Mouse (Mus musculus) heart, embryonic 14.5 days (tissue): ENCODE measurements around the gene Nt5c2. TPM values are rescaled to one million over a fixed set of nuclear protein-coding genes. Genes with fewer than 3 reads are reported as not detected.
A peak's percentile ranks its signal among the peaks of the same experiment; 100 is the strongest.

Experiments
- ATAC-seq: fragments of 200-750 bp; cut with Nextera tagmentation; 2 replicates; pipeline ENCODE4 v1.8.0; 2017; ENCODE audit warnings: low read depth, moderate TSS enrichment; ENCODE audit not compliant: insufficient number of reproducible peaks, insufficient read depth, low FRiP score
- H3K27ac ChIP-seq, 2 experiments: fragments of 200-500 bp in 1 of 2; fragments of 300-500 bp in 1 of 2; sonication (generic) in 1 of 2; replicated peaks in 1 of 2; 2 replicates each; pipeline ENCODE4 v1.5.1; 2012 to 2014; ENCODE audit warnings: low read depth in 2 of 2, low read length in 2 of 2, control low read depth in 1 of 2, mild to moderate bottlenecking in 1 of 2, mixed read lengths in 1 of 2; ENCODE audit not compliant: control insufficient read depth in 1 of 2, insufficient read depth in 1 of 2
- H3K27me3 ChIP-seq: fragments of 300-500 bp; sonication (generic); 2 replicates; pipeline ENCODE4 v1.6.1; 2014; ENCODE audit warnings: mild to moderate bottlenecking, low read length, control low read depth; ENCODE audit not compliant: control insufficient read depth, insufficient read depth
- H3K36me3 ChIP-seq: fragments of 300-500 bp; sonication (generic); 2 replicates; pipeline ENCODE4 v1.6.1; 2014; ENCODE audit warnings: mild to moderate bottlenecking, control low read depth, low read length, mixed read lengths; ENCODE audit not compliant: control insufficient read depth, insufficient read depth
- H3K4me1 ChIP-seq, 2 experiments: fragments of 200-500 bp in 1 of 2; fragments of 300-500 bp in 1 of 2; sonication (generic) in 1 of 2; 2 replicates each; pipeline ENCODE4 v1.6.1; 2012 to 2014; ENCODE audit warnings: low read length in 2 of 2, control low read depth in 1 of 2, mixed read lengths in 1 of 2; ENCODE audit not compliant: control insufficient read depth in 2 of 2, insufficient read depth in 2 of 2
- H3K4me2 ChIP-seq: fragments of 300-500 bp; sonication (generic); 2 replicates; pipeline ENCODE4 v1.6.1; 2014; ENCODE audit warnings: mild to moderate bottlenecking, low read length
- H3K4me3 ChIP-seq, 2 experiments: fragments of 200-500 bp in 1 of 2; fragments of 300-500 bp in 1 of 2; sonication (generic) in 1 of 2; 2 replicates each; pipeline ENCODE4 v1.5.1; 2012 to 2014; ENCODE audit warnings: low read length in 2 of 2, mild to moderate bottlenecking in 2 of 2, control low read depth in 1 of 2, low read depth in 1 of 2, moderate library complexity in 1 of 2; ENCODE audit not compliant: control insufficient read depth in 1 of 2, insufficient read depth in 1 of 2
- H3K9ac ChIP-seq: fragments of 300-500 bp; sonication (generic); 2 replicates; pipeline ENCODE4 v1.6.1; 2014; ENCODE audit warnings: mild to moderate bottlenecking, low read length
- H3K9me3 ChIP-seq: fragments of 300-500 bp; sonication (generic); 2 replicates; pipeline ENCODE4 v1.6.1; 2016; ENCODE audit warnings: low read length, control low read depth; ENCODE audit not compliant: control insufficient read depth
- WGBS: fragments of 180-500 bp; shearing (Covaris S2); extraction: QIAGEN DNeasy Blood & Tissue Kit; methylation state at CpG from one replicate; pipeline ENCODE4 v1.1.7; 2014; 5-methylcytosine and 5-hydroxymethylcytosine counted together
- polyA plus RNA-seq: library from polyadenylated mRNA; unstranded; fragments of >200 nt; fragmentation: Nextera tagmentation; extraction: Ambion mirVana; gene quantifications from 2 replicates; pipeline ENCODE4 v1.2.1, GENCODE M21; 2014

Gene Nt5c2
- polyA plus RNA-seq, 1 experiment from 2014 or later: 126 TPM

DNA sequence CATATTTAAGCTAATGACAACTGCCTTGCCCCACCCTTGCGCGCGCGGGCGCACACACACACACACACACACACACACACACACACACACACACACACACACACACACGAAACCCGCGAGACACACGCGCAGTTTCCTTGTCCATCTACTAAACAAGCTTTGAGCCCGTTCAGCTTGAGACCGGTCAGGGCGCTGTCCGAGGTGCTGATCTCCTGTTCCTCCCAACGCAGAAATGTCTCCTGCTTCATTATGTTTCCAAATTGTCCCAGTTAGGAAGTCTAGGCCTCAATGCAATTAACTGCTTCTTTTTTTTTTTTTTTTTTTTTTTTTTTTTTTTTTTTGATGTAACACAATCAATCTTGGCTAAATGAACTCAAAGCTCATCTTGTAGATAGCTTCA is 1.5 kb upstream of the Nt5c2 start:
- ATAC-seq: no peak
- Histone ChIP-seq H3K9ac (no peak overlapping the region), H3K27ac (no peak overlapping the region), H3K27me3 (peaks cover 72% of the 10 kb centered on the region), H3K4me1 (peaks cover 2 to 19% of the 10 kb centered on the region in 2 experiments; a peak in 3 of 4 replicates), H3K4me2 (no peak overlapping the region), H3K9me3 (no peaks in the 10 kb centered on the region), H3K4me3 (no peak overlapping the region), H3K36me3 (no peaks in the 10 kb centered on the region)
- WGBS: 1% methylated on average over 14 of the region's 15 CpGs

DNA sequence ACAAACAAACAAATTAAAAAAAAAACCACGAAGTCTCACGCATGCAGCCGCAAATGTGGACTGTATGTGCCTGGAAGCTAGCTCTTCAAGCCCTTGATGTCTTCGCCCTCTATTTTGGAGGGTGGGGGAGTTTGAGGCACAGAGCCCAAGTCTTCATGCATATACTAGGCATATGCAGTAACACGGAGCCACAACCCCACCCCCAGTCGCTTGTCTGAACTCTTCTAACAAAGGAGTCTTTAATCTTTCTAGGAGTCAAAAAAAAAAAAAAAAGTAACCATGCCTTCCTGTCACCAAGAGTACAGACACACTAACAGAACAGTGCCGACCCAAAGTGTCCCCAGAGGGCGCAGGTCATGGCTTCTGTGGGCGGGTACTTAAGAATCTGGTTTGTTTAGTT is 1.0 kb upstream of the Nt5c2 start:
- Histone ChIP-seq H3K4me3 (peak overlapping the region in 1 of 2 experiments; percentile 45; a peak in 2 of 4 replicates), H3K9ac (no peak overlapping the region), H3K27ac (no peak overlapping the region), H3K27me3 (peaks cover 73% of the 10 kb centered on the region), H3K4me1 (peaks cover 2 to 19% of the 10 kb centered on the region in 2 experiments; a peak in 3 of 4 replicates), H3K36me3 (no peaks in the 10 kb centered on the region), H3K4me2 (no peak overlapping the region), H3K9me3 (no peaks in the 10 kb centered on the region)
- WGBS: 4% methylated on average over 9 of the region's 9 CpGs
- no peak for ATAC-seq

DNA sequence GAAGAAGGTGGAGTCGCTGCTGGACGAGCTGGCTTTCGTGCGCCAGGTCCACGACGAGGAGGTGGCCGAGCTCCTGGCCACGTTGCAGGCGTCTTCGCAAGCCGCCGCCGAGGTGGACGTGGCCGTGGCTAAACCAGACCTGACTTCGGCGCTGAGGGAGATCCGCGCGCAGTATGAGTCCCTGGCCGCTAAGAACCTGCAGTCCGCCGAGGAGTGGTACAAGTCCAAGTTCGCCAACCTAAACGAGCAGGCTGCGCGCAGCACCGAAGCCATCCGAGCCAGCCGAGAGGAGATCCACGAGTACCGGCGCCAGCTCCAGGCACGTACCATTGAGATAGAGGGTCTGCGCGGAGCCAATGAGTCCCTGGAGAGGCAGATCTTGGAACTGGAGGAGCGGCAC is 443 bp upstream of the Nt5c2 start:
- no peaks in the 10 kb centered on the region for H3K36me3 ChIP-seq
- no peaks in the 10 kb centered on the region for H3K9me3 ChIP-seq
- H3K9ac ChIP-seq: no peak overlapping the region
- peak overlapping the region; percentile 45 for H3K4me3 ChIP-seq
- H3K27ac ChIP-seq: no peak overlapping the region
- peaks cover 73% of the 10 kb centered on the region for H3K27me3 ChIP-seq
- peaks cover 2 to 19% of the 10 kb centered on the region in 2 experiments; a peak in 3 of 4 replicates for H3K4me1 ChIP-seq
- no peak for ATAC-seq
- peak overlapping the region; percentile 77 for H3K4me2 ChIP-seq
- under 1% methylated on average over 36 of the region's 37 CpGs for WGBS

DNA sequence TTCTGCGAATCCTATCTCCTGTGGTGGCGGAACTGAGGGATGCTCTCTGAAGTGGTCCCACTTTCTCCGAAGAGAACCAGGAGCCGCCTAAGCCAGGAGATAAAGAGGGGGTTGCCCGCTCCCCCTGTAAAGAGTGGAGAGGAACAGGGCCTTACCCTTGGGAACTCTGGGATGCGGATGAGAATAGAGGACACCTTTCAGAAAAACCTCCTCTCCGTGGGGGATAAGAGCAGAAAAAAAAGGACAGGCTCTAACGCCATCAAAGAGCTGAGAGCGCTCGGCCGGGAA is 850 bp downstream of the Nt5c2 start:
- WGBS: 0% methylated on average over 11 of the region's 11 CpGs
- H3K9ac ChIP-seq: no peak overlapping the region

DNA sequence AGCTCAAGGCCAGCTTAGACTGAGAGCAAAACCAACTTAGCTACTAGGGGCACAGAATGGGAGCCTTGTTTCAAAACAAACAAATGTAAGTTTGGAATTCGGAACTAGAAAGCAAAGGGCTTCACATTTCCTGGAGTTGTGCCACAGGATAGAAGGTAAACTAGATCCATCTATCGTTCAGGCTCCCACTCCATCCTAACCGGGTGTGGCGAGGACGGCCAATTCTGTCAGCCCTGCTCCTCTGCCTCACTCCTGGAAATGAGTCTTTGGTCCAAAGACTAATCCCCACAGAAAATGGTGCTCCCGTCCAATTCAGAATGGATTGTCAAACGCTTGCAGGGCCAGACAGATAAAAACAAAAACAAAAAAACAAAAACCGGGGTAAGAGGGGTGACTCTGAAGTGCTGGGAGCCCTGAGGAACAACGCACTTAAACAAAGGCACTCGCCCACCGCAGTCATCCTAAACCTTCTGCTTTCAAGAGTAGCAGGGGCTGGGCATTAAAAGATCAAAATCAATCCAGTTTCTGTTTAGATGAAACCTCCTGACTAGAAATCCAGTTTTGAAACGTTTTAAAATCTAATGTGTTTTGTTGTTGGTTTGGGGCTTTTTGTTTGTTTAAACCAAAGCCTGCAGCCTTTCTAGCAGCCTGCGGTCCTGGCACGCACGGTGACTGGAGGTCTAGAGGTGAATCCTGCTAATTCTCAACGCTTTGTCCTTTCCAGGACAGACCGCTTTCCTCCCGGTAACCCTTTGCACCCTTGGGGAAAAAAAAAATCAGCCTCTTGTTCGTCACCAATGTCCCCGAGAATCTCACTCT is 1.4 kb downstream of the Nt5c2 start:
- Histone ChIP-seq H3K27ac (no peak overlapping the region), H3K36me3 (no peaks in the 10 kb centered on the region), H3K4me1 (peaks cover 2 to 19% of the 10 kb centered on the region in 2 experiments; a peak in 3 of 4 replicates), H3K27me3 (peaks cover 66% of the 10 kb centered on the region), H3K4me3 (peak overlapping the region in 1 of 2 experiments; percentile 45; a peak in 1 of 4 replicates), H3K4me2 (no peak overlapping the region), H3K9me3 (no peaks in the 10 kb centered on the region), H3K9ac (no peak overlapping the region)
- ATAC-seq: no peak
- WGBS: 12% methylated on average over 20 of the region's 20 CpGs

More for the DNA sequence above, 850 bp downstream of the Nt5c2 start:
- Histone ChIP-seq H3K27ac (no peak overlapping the region), H3K9me3 (no peaks in the 10 kb centered on the region), H3K27me3 (peaks cover 70% of the 10 kb centered on the region), H3K36me3 (no peaks in the 10 kb centered on the region), H3K4me3 (peak overlapping the region in 1 of 2 experiments; percentile 45; a peak in 3 of 4 replicates), H3K4me1 (peaks cover 2 to 19% of the 10 kb centered on the region in 2 experiments; a peak in 3 of 4 replicates), H3K4me2 (peak overlapping the region; percentile 77)
- ATAC-seq: no peak

DNA sequence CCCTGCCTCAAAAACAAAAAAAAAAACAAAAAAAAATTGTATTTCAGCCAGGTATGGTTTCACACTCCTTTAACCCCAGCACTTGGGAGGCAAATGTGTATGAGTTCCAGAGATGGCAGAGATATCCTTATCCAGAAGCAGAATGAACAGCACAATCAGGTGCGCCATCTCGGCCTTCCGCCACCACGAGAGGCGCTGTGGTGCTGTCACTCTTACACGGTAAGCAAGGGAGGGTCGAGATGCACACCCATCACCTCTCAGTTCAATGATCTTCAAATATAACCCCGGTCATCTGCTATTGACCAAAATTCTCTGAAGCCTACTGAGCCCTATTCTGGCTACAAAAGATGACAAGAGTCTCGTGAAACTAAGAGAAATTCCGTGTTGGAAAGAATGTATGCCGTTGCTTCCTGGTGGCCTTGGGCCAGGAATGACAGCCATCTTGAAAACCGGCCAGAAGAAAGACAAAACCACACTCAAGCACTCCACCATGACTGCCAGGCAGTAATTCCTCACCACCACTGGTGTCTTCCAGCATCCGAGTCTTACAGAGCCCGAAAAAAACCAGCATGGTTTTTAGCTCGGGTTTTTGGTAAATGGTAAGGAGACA is 2.3 kb downstream of the Nt5c2 start:
- Histone ChIP-seq H3K4me1 (peaks cover 2 to 19% of the 10 kb centered on the region in 2 experiments; a peak in 3 of 4 replicates), H3K9ac (no peak overlapping the region), H3K4me3 (no peak overlapping the region), H3K36me3 (no peaks in the 10 kb centered on the region), H3K27me3 (peaks cover 57% of the 10 kb centered on the region), H3K27ac (no peak overlapping the region), H3K4me2 (no peak overlapping the region), H3K9me3 (no peaks in the 10 kb centered on the region)
- ATAC-seq: no peak
- WGBS: 80% methylated on average over 15 of the region's 15 CpGs

DNA sequence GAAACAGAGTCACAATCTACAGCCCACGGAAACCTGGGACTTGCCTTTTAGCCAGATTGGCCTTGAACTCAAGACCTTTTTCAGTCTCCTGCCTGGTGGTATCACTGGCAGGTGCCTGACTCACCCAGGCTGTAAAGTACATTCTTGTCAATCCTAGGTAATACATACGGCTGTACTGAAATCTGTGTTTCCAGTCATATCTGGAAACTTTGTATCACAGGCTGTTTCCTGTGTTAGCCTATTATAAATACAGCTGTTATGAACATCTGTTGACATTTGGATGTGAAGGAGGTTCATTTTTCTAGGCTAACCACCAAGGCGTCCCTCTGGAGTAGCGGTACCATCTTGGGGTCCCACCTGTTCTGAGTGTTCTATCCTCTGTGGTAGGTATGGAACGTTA is 5.0 kb downstream of the Nt5c2 start:
- no peak overlapping the region for H3K27ac ChIP-seq
- 81% methylated on average over 5 of the region's 5 CpGs for whole genome bisulfite sequencing
- ATAC-seq: no peak
- H3K4me3 ChIP-seq: no peak overlapping the region
- H3K36me3 ChIP-seq: no peaks in the 10 kb centered on the region
- H3K4me1 ChIP-seq: peaks cover 2 to 10% of the 10 kb centered on the region in 2 experiments; a peak in 2 of 4 replicates
- H3K9ac ChIP-seq: no peak overlapping the region
- H3K27me3 ChIP-seq: peaks cover 39% of the 10 kb centered on the region
- no peaks in the 10 kb centered on the region for H3K9me3 ChIP-seq
- no peak overlapping the region for H3K4me2 ChIP-seq
